Mouse (Mus musculus) ES-E14 (cell line): Measurements from ENCODE around the gene Drg1.

Experiments used
- CHD2 ChIP-seq: IDR thresholded peaks from 2 replicates; pipeline ENCODE4 v1.6.1; 2014; ENCODE audit warnings: mild to moderate bottlenecking, low read depth, low read length, inconsistent platforms
- MAFK ChIP-seq: IDR thresholded peaks from 2 replicates; pipeline ENCODE4 v1.6.1; 2014; ENCODE audit warnings: mild to moderate bottlenecking, low read depth, low read length, inconsistent platforms; ENCODE audit not compliant: insufficient read depth
- ZC3H11A ChIP-seq: IDR thresholded peaks from 2 replicates; pipeline ENCODE4 v1.6.1; 2012; ENCODE audit warnings: low read depth, mild to moderate bottlenecking, inconsistent platforms, low read length, borderline replicate concordance
- ZNF384 ChIP-seq: IDR thresholded peaks from 2 replicates; pipeline ENCODE4 v1.6.1; 2012; ENCODE audit warnings: low read depth, low read length, inconsistent platforms

DNA sequence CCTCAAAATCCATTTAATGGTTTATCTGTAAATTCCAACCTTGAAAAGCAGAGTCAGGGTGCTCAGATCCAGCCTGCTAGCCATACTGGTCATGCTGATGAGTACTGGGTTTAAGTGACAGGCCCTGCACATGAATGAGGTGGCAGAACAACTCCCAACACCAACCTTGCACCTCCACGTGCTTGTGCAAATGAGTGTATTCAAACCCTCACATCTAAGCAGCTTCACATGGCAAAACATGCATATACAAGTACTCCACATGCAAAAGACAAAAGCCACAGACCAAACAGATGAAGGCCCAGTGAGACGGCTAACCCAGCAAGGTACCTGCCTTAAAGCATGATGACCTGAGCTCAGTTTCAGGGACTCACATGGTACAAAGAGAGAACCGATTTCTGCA, 19.7 kb upstream of the Drg1 start:
- TF ChIP-seq MAFK (no peak), ZC3H11A (no peak), CHD2 (no peak), ZNF384 (no peak)
